ENCODE assay signal across 17 mouse cellular contexts in the genomic region with DNA sequence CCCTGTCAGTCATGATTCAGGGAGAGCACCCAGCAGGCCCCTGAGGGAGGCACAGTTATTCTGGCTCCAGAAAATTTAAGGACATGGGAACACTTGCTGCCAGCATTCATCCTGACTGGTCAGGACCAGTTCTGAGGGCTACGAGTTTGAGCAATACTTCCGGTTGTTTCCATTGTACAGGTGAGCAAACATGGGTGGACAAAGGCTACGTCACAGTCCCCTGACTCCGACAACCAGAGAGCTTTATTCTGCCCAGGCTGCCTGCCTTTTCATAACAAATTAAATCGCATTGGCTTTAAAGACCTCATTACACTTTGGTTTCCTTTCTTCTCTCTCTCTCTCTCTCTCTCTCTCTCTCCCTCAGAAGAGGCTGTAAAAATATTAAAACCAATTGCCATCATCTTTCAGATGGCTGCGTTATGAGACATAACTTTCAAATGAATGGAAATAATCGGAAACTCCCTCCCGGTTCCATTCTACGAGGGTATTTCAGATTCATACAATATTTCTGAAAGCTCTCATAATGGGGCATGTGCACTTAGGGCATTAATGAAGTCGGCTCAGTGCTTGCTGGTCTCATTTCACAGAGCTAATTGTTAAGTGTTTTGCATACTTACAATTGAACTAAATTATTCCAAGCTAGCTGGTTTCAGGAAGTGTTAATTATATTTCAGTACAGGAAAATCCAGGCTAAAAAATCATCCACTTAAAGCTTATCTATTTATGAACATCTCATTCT. TPM values are rescaled to one million over a fixed set of nuclear protein-coding genes. Genes with fewer than 3 reads are reported as not detected.
DNase-seq lines count a peak whose midpoint lies in the region; ATAC-seq lines count a peak whose summit lies in the region.
"Had no signal": no experiment of that assay in that cellular context is flagged by ENCODE, and none has a peak within 500 bp of the region (broad histone marks: within the 10 kb centered on the region; RNA-seq: fewer than 3 reads in every experiment).

No protein-coding gene starts in this region.

- DNase-seq in heart, adult 11 months, result peak; percentile 33
- no peak for DNase-seq in heart, postnatal 25 days (ENCODE audit: low spot score)
- DNase-seq in lung, adult 18-20 months, result peak; percentile 20 to 60
- no peak for DNase-seq in lung, postnatal 10 days
- DNase-seq in cerebellum, adult 8-10 months, result no peak
- no peak for DNase-seq in yolk sac, embryonic 10.5 days (ENCODE audit: low spot score)
- DNase-seq: cerebellum, adult 11-12 months; heart, postnatal 10 days; right cerebral cortex, postnatal 4 days had no signal

- H3K27me3 ChIP-seq in forebrain, embryonic 13.5 days, result no peaks in the 10 kb centered on the region
- H3K27me3 ChIP-seq in midbrain, embryonic 15.5 days (replicated peaks), result no peaks in the 10 kb centered on the region
- H3K27me3 ChIP-seq: limb, embryonic 12.5 days had no signal

- H3K36me3 ChIP-seq in forebrain, embryonic 13.5 days (ENCODE audit: poor library complexity, severe bottlenecking), result no peaks in the 10 kb centered on the region
- no peaks in the 10 kb centered on the region for H3K36me3 ChIP-seq in midbrain, embryonic 15.5 days (replicated peaks)
- H3K36me3 ChIP-seq: limb, embryonic 12.5 days had no signal

- intact Hi-C loops in heart, postnatal 25 days (cut with DNase I), result no loop called here

- peak overlapping the region; percentile 33 for H3K4me2 ChIP-seq in forebrain, embryonic 13.5 days
- no peak overlapping the region for H3K4me2 ChIP-seq in midbrain, embryonic 15.5 days
- H3K4me2 ChIP-seq: limb, embryonic 12.5 days had no signal

- peak; percentile 83 for ATAC-seq in forebrain, embryonic 13.5 days
- no peak for ATAC-seq in midbrain, embryonic 15.5 days (replicated peaks)
- ATAC-seq: intestine, embryonic 16.5 days; Patski had no signal

- H3K9ac ChIP-seq in forebrain, embryonic 13.5 days, result no peak overlapping the region
- no peak overlapping the region for H3K9ac ChIP-seq in midbrain, embryonic 15.5 days
- H3K9ac ChIP-seq: limb, embryonic 12.5 days had no signal

- H3K4me1 ChIP-seq in forebrain, embryonic 13.5 days, result peaks cover 46% of the 10 kb centered on the region
- H3K4me1 ChIP-seq in midbrain, embryonic 15.5 days, result peaks cover 32% of the 10 kb centered on the region

- no peak overlapping the region for H3K4me3 ChIP-seq in forebrain, embryonic 13.5 days
- H3K4me3 ChIP-seq in midbrain, embryonic 15.5 days, result no peak overlapping the region
- H3K4me3 ChIP-seq: left cerebral cortex, adult 2 months; limb, embryonic 12.5 days; myocyte had no signal

- WGBS in forebrain, embryonic 13.5 days, result 9% methylated on average over 10 of the region's 10 CpGs
- 29% methylated on average over 10 of the region's 10 CpGs for WGBS in midbrain, embryonic 15.5 days

- peak overlapping the region; percentile 94 for H3K27ac ChIP-seq in forebrain, embryonic 13.5 days
- H3K27ac ChIP-seq in midbrain, embryonic 15.5 days, result peak overlapping the region; percentile 71
- H3K27ac ChIP-seq: left cerebral cortex, adult 2 months; macrophage had no signal

- H3K9me3 ChIP-seq in forebrain, embryonic 13.5 days (replicated peaks), result no peaks in the 10 kb centered on the region
- H3K9me3 ChIP-seq in midbrain, embryonic 15.5 days, result no peaks in the 10 kb centered on the region
- H3K9me3 ChIP-seq: limb, embryonic 12.5 days had no signal

RNA-seq across cellular contexts. Expression of gene Rps24, which starts 38.9 kb away (rescaled TPM):
- 100 to 1,000 TPM; 821 to 836 TPM for total RNA-seq in heart, postnatal 25 days (2021)
- polyA plus RNA-seq in forebrain, embryonic 13.5 days (2015; fragmentation: Nextera tagmentation; extraction: Ambion mirVana), result 701 and 859 TPM in 2 replicates
- 469 and 502 TPM in 2 replicates for polyA plus RNA-seq in midbrain, embryonic 15.5 days (2015; fragmentation: Nextera tagmentation; extraction: Ambion mirVana)

RNA-seq across cellular contexts. Expression of gene Polr3a, which starts 39.0 kb away (rescaled TPM):
- 10 to 100 TPM in 1 of 2 experiments, 1 to 10 TPM in 1; 9.3 to 10.2 TPM for total RNA-seq in heart, postnatal 25 days (2021)
- 22.1 and 23.2 TPM in 2 replicates for polyA plus RNA-seq in forebrain, embryonic 13.5 days (2015; fragmentation: Nextera tagmentation; extraction: Ambion mirVana)
- polyA plus RNA-seq in midbrain, embryonic 15.5 days (2015; fragmentation: Nextera tagmentation; extraction: Ambion mirVana), result 20.1 and 23.5 TPM in 2 replicates

Comparison
In these comparisons a context has a peak if more than half of its experiments do, and no peak if none do; other contexts are left out.
1. DNase-seq: peak in heart, adult 11 months (single experiment) and lung, adult 18-20 months (2 of 2); none in heart, postnatal 25 days (single experiment), lung, postnatal 10 days (single experiment), cerebellum, adult 8-10 months (single experiment) and yolk sac, embryonic 10.5 days (single experiment).